Mouse (Mus musculus): ENCODE measurements around the gene Irf2.
A peak's percentile ranks its signal among the peaks of the same experiment; 100 is the strongest.

Irf2 gene

GRCm38 (mm10) chr8:46842676-46843181 lies 103.2 kb downstream of the Irf2 start:
- DNase-seq (ENCODE audit: low read depth, low spot score): peak; percentile 65

GRCm38 (mm10) chr8:46843855-46844254 lies 104.3 kb downstream of the Irf2 start:
- DNase-seq (ENCODE audit: low read depth, low spot score): no peak

- DNase-seq (ENCODE audit: low read depth, low spot score): no peak
These were observed 104.9 kb downstream of the Irf2 start for GRCm38 (mm10) chr8:46844371-46844973.

- no peak for DNase-seq (ENCODE audit: low read depth, low spot score)
These were observed 105.6 kb downstream of the Irf2 start for GRCm38 (mm10) chr8:46844974-46845774.

GRCm38 (mm10) chr8:46845891-46846290 lies 106.4 kb downstream of the Irf2 start:
- no peak for DNase-seq (ENCODE audit: low read depth, low spot score)

- no peak for DNase-seq (ENCODE audit: low read depth, low spot score)
These were observed 107.4 kb downstream of the Irf2 start for GRCm38 (mm10) chr8:46846893-46847292.

- no peak for DNase-seq (ENCODE audit: low read depth, low spot score)
These were observed 108.6 kb downstream of the Irf2 start for GRCm38 (mm10) chr8:46848011-46848641.

GRCm38 (mm10) chr8:46848931-46849330 lies 109.4 kb downstream of the Irf2 start:
- DNase-seq (ENCODE audit: low read depth, low spot score): no peak

GRCm38 (mm10) chr8:46849458-46849857 lies 109.9 kb downstream of the Irf2 start:
- no peak for DNase-seq (ENCODE audit: low read depth, low spot score)

- DNase-seq (ENCODE audit: low read depth, low spot score): no peak
These were observed 110.8 kb downstream of the Irf2 start for GRCm38 (mm10) chr8:46850258-46850897.

- DNase-seq (ENCODE audit: low read depth, low spot score): no peak
These were observed 112.0 kb downstream of the Irf2 start for GRCm38 (mm10) chr8:46851560-46851959.

- no peak for DNase-seq (ENCODE audit: low read depth, low spot score)
These were observed 112.8 kb downstream of the Irf2 start for GRCm38 (mm10) chr8:46852377-46852776.

- no peak for DNase-seq (ENCODE audit: low read depth, low spot score)
These were observed 119.8 kb downstream of the Irf2 start for GRCm38 (mm10) chr8:46859164-46859846.

- no peak for DNase-seq (ENCODE audit: low read depth, low spot score)
These were observed 120.3 kb downstream of the Irf2 start for GRCm38 (mm10) chr8:46859847-46860167.

GRCm38 (mm10) chr8:46862508-46862907 lies 123.0 kb downstream of the Irf2 start:
- peak; percentile 56 for DNase-seq (ENCODE audit: low read depth, low spot score)

GRCm38 (mm10) chr8:46865428-46865827 lies 125.9 kb downstream of the Irf2 start:
- no peak for DNase-seq (ENCODE audit: low read depth, low spot score)

GRCm38 (mm10) chr8:46867440-46867839 lies 127.9 kb downstream of the Irf2 start:
- no peak for DNase-seq (ENCODE audit: low read depth, low spot score)

GRCm38 (mm10) chr8:46868346-46869065 lies 129.0 kb downstream of the Irf2 start:
- DNase-seq (ENCODE audit: low read depth, low spot score): peak; percentile 56

GRCm38 (mm10) chr8:46869521-46869925 lies 130.0 kb downstream of the Irf2 start:
- no peak for DNase-seq (ENCODE audit: low read depth, low spot score)

GRCm38 (mm10) chr8:46871086-46871485 lies 131.6 kb downstream of the Irf2 start:
- DNase-seq (ENCODE audit: low read depth, low spot score): no peak
